Mouse (Mus musculus) bone marrow macrophage, adult 2 months (primary cell): Measurements from ENCODE around the gene Vps33b.

Experiments used
- CTCF ChIP-seq: IDR thresholded peaks from 2 replicates; pipeline ENCODE4 v1.5.1; 2012; ENCODE audit warnings: low read depth, mild to moderate bottlenecking, low read length, moderate library complexity
- POLR2A ChIP-seq: IDR thresholded peaks from 2 replicates; pipeline ENCODE4 v1.6.1; 2012; ENCODE audit warnings: mild to moderate bottlenecking, low read depth, low read length, borderline replicate concordance

DNA sequence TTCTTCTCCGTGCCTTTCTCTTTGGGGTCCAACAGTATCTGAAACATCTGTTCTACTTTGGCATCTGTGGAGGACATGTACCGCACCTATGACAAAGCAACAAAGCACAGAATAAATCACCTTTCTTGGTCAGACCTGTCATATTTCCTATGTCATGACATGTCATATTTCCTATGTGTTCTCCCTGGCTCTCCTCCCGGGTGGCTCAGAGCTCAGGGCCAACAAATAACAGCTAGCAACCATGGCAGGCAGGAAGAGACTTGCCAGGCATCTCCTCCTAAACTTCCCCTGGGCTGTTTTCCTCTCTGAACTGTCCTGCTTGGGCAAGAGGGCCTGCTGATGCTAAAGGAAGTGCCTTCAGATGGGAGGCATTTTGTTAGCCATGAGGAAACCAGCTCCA, 67.5 kb downstream of the Vps33b start:
- TF ChIP-seq CTCF (no peak), POLR2A (no peak)
